Mouse (Mus musculus) G1E-ER4 (cell line): ENCODE results near the gene Ninj2. TPM values are rescaled to one million over a fixed set of nuclear protein-coding genes. Genes with fewer than 3 reads are reported as not detected.

Source experiments
- GATA1 ChIP-seq: IDR thresholded peaks from one replicate; pipeline ENCODE4 v1.8.0; 2012; ENCODE audit warnings: low read length, inconsistent platforms
- polyA plus RNA-seq: library from polyadenylated mRNA; stranded (reverse); fragments of >175 nt; gene quantifications from 2 replicates; pipeline ENCODE4 v1.2.3, GENCODE M21; 2012

The Ninj2 gene
- polyA plus RNA-seq, 1 experiment = not detected

DNA sequence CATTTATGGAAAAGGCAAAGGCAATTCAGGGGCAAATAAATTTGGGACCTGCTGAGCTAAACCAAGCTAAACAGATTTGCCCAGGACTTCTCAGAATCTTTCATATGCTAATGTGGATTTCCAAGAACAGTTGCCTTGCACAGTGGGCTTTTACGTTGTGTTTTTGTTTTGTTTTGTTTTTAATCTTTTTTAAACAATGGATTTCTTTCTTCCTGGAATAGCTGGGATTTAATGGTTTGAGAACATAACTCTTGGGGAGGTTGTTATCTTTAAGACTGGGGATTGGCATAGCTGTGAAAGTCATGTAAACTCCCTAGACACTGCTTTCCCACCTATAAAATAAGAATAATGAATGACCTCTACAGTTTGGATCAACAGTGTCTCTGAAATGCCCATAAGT, 137.3 kb downstream of the Ninj2 start:
- no peak for TF ChIP-seq GATA1

GRCm38 (mm10) chr6:120232885-120233284, 139.7 kb downstream of the Ninj2 start:
- TF ChIP-seq GATA1 = no peak

DNA sequence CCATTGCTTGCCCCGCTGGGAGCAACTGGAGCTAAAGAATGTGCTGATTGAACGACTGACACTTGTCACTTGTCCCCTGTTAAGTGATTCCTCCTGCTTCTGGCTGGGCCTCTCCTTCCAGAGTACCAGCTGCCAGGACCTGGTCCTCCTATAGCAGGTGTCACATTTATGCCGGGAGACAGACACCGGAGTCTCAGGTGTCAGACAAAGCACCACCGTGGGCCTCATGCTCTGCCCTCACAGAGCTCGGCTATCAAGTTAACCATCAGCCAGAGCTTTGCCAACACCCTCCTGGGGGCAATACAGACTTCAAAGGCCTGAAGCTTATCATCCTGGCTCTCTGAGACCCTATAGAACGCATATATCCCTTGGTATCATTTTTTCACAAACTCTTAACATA, 142.7 kb downstream of the Ninj2 start:
- TF ChIP-seq GATA1 = no peak

GRCm38 (mm10) chr6:120240461-120240860, 147.3 kb downstream of the Ninj2 start:
- TF ChIP-seq GATA1 = no peak

- no peak for TF ChIP-seq GATA1
These were observed 148.3 kb downstream of the Ninj2 start for GRCm38 (mm10) chr6:120241453-120241852.

DNA sequence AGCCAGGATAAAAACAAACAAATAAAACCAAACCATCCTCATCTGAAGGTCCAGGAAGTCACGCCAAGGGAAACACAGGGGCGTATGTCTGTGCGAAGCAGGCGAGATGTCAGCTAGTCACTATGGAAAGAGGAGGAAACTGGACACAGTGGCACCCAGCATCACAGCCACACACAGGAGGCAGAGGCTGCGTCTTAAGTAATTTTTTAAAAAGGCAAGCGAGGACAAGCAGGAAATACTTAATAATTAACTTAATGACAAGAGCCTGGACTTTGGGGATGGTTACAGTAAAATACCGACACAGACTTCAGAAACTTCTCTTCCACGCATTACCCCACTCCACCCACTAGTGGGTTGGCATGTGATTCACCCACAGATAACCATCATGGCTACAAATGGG, 149.4 kb downstream of the Ninj2 start:
- no peak for TF ChIP-seq GATA1

GRCm38 (mm10) chr6:120243250-120243649, 150.1 kb downstream of the Ninj2 start:
- TF ChIP-seq GATA1 = no peak

DNA sequence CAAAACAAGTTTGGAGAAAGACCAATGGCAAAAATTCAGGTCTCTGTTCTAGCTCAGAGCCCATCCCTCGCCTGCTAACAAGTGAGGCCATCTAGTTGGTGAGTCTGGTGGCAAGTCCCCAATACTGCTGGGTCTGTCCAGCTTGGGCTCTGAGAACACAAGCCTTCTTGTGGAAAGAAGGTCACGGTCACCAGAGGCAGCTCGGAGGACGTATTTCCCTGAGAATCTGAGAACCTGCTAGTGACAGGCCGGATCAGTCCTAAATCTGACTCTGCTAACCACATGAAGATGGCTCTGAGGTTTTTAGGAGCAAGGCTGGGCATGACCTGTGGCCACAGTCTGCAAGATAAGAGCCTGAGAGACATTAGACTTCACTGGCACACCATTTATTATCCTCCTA, 153.5 kb downstream of the Ninj2 start:
- TF ChIP-seq GATA1 = no peak

DNA sequence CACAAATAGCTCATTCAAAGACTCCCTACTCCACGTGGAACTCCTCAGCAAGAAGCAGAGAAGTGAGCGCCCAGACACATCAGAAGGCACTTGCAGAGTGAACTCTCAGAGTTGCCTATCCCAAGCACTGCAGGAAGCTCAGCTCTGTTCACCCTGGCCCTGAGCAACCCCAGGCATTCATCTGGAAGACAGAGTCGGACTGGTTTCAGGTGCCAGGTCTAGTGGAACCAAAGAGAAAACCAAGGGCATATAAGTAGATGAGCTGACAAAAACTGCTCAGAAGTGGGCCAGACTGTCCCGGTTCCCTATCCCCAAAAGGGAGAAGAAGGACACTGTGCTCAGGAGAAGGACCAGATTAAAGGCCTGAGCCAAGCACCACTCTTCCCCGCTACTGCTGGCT, 156.7 kb downstream of the Ninj2 start:
- TF ChIP-seq GATA1 = no peak

Other genes with a start within 250 kb of the Ninj2 start
- gene Erc1, start 245.2 kb upstream of the Ninj2 start, polyA plus RNA-seq = 2.5 and 2.7 TPM in 2 replicates
- 19.2 and 23.2 TPM in 2 replicates for gene Rad52, start 190.7 kb upstream of the Ninj2 start, polyA plus RNA-seq
- 48.3 and 55.6 TPM in 2 replicates for gene Wnk1, start 54.7 kb upstream of the Ninj2 start, polyA plus RNA-seq
- gene D330020A13Rik, start 201.0 kb downstream of the Ninj2 start, polyA plus RNA-seq = not detected in 2 replicates
- gene B4galnt3, start 201.2 kb downstream of the Ninj2 start, polyA plus RNA-seq = not detected in 2 replicates